Mouse (Mus musculus): ENCODE results near the gene Gna12.

Gene Gna12

DNA sequence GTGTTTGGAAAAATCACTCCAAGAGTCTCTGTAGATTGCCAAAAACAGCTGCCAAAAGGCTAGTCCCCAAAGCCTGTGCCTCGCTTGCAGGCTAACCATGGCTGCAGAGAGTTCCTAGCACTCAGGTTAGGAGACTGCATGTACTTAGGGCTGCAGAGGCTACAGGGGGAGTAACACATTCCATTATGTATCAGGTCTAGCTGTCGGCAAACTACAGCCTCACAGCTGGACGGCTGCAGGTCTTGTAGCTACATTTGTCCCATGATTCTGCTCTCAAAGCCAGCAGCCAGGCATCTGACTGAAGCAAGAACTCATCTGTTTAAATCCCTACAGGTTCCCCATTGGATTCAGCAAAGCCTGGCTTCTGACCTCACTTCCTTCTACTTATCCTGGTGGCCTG, 35.5 kb downstream of the Gna12 start:
- DNase-seq, result no peak

- DNase-seq, result peak; percentile 29
Measured at GRCm38 (mm10) chr5:140792233-140792632, 38.0 kb downstream of the Gna12 start.

- peak; percentile 91 for DNase-seq
Measured at GRCm38 (mm10) chr5:140790937-140791877, 39.0 kb downstream of the Gna12 start.

DNA sequence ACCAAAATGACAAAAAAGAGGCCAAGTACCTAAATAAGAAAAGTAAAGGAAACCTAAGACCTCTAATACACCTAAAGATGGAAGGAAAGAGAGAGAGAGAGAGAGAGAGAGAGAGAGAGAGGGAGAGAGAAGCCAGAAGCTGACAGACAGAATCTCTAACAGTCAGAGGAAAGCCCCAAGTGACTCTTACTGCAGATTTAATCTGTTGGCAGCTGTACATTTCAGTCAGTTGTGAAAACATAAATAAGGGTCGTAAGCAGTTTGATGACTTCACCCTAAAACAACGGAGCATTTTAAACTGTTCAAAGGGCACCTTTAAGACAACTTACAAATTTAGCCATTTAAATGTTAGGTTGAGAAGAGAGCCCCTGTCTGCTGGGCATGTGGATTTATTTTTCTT, 39.8 kb downstream of the Gna12 start:
- no peak for DNase-seq

DNA sequence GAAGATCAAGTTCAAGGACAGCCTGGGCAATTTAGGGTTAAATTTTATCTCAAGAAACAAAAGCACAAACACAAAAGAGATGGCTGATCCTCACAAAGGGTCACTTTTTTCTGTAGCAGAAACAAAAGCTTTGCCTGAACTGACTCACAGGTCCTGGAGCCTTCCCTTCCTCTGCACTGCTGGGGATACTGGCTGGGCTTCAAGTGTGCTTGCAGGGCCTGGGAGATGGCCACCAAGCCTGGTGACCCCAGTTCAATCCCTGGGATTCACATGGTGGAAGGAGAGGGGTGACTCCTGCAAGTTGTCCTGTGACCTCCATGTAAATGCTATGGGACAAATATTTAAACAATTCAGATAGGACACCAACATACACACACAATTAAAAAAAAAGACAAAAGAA, 40.7 kb downstream of the Gna12 start:
- no peak for DNase-seq

GRCm38 (mm10) chr5:140785240-140785872, 44.9 kb downstream of the Gna12 start:
- DNase-seq, result no peak

- no peak for DNase-seq
Measured at GRCm38 (mm10) chr5:140784288-140784687, 45.9 kb downstream of the Gna12 start.

DNA sequence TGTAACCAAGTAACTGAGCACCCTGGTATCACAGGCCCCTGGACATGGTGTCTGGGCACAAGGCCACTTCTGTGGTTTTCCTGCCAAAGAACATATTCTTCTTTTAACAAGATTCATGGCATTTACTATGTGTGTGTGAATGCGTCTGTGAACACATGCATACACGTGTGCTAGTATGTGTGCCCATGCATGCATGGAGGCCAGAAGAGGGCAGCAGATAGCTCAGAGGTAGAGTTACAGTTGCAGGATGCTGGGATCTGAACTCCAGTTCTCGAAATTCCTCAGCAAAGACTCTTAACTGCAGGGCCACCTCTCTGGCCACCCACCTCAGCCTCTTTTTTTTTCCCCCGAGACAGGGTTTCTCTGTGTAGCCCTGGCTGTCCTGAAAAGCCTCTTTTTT, 46.7 kb downstream of the Gna12 start:
- DNase-seq, result no peak

- DNase-seq, result no peak
Measured at GRCm38 (mm10) chr5:140781886-140782572, 48.2 kb downstream of the Gna12 start.

DNA sequence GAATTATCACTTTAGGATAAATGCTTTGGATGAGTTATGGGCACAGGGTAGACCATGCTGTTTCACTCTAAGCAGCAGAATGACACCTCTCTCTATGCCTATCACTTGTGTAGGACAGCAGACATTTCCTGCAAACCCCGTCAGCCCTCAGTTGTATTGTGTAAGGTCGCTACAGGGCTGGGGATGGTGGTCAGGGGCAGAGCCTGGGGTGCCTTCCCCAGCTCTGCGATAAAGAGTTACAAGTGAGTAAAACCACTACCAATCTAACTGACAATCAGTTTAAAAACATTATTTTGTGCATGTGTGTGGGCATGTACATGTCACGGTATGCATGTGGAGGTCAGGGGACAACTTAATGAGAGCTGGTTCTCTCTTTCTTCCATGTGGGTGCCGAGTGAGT, 49.1 kb downstream of the Gna12 start:
- no peak for DNase-seq

GRCm38 (mm10) chr5:140776968-140777367, 53.3 kb downstream of the Gna12 start:
- no peak for DNase-seq

- no peak for DNase-seq
Measured at GRCm38 (mm10) chr5:140775111-140775510, 55.1 kb downstream of the Gna12 start.

- no peak for DNase-seq
Measured at GRCm38 (mm10) chr5:140772158-140772557, 58.1 kb downstream of the Gna12 start.

GRCm38 (mm10) chr5:140771612-140772011, 58.6 kb downstream of the Gna12 start:
- DNase-seq, result peak; percentile 36

DNA sequence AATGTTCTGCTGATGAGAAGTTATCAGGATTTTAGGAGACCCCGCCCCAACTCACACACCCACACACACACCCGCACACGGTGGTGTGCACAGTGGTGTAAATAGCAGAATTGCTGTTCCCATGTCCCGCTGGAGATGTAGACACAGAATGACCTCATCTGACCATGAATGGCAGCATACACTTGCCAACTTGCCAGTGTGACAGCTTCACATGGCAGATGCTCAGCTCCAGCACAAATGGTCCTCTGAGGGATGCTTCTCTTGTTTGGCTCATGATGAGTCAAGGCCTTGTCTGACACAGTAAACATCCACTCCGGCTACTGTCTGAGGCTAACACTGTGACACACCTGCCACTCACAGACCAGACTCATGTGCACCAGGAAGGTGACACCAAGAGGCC, 61.9 kb downstream of the Gna12 start:
- DNase-seq, result peak; percentile 61

- DNase-seq, result peak; percentile 96
Measured at GRCm38 (mm10) chr5:140767704-140768141, 62.5 kb downstream of the Gna12 start.

DNA sequence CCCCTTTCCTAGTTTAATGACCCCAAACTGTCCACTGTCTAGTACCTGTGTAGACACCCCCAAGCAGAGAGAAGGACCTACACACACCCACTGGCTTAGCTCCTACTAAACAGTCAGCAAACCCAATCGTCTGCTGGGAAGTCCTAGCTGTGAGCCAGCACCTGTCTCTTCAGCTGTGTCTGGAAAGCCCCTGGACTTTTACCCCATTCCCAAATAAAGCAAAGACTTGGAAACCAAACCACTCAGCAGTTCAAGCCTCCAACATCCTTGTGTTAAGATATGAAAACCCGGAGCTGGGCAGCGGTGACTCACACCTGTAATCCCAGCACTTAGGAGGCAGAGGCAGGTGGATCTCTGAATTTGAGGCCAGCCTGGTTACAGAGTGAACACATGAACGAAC, 63.7 kb downstream of the Gna12 start:
- DNase-seq, result no peak

DNA sequence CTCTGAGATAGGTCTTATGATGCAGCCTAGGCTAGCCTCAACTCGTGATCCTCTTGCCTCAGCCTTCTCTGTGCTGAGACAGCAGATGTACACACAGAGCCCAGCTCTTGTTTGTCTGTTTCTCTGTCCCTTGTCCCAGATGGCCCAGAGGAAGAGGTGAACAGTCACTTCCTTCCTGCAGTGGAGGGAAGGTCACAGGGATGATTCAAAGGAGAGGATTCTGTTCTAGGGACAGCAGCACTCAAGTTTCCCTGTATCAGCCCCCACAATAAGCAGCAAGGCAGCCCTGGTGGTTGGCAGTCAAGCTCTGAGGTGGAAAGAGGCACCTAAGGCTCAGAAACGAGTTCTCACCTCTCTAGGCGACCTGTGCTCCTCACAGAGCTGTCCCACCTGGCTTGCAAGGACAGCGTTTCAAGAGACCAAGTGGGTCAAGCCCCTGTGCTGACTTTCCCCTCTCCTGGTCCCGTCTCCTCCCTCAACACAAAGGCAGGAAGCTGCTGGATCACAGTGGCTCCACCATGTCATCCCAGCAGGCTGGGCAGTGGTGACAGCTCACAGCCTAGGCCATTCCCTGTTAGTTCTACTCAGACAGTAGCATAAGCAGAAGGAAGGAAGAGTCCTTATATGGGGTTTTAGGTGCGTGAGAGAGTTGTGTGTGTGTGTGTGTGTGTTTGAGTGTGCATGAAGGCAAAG, 65.2 kb downstream of the Gna12 start:
- peak; percentile 58 for DNase-seq

- no peak for DNase-seq
Measured at GRCm38 (mm10) chr5:140762540-140762939, 67.7 kb downstream of the Gna12 start.

DNA sequence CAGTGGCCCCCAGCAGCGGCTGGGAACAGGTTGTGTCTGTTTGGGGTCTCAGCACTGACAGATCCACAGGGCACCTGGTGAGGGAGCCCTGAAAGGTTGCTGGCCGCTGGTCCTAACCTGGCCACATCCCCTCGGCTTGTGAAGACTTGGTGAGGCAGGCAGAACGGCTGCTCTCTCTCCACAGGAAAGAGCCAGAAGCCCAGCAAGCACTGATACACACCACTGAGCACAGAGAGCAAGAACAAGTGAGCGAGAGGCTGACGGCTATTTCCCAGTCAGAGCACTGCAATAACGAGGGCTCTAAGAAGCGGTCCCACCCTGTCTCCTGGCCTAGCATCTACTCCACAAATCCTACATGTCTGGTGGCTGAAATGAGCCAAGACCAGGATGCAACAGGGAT, 71.4 kb downstream of the Gna12 start:
- no peak for DNase-seq

DNA sequence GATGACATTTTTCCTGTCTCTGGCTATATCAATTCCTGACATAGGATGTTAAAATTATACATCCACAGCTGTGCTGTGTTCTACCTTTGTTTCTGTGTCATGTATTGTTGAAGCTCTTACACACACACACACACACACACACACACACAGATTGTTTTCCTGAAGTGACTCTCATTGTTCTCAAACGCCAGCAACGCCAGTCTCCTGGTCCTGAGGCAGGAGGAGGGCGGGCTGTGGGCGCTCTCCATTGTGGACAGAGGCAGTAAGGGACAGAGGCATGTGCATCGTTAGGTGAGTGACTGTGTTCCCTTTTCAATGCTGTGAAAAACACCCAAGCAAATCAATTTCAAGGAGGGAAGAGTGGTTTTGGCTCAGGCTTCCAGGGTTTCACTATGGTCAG, 77.0 kb downstream of the Gna12 start:
- peak; percentile 52 for DNase-seq

- DNase-seq, result no peak
Measured at GRCm38 (mm10) chr5:140752639-140753038, 77.6 kb downstream of the Gna12 start.

- DNase-seq, result no peak
Measured at GRCm38 (mm10) chr5:140752041-140752440, 78.2 kb downstream of the Gna12 start.

Data from lung, postnatal 10 days (tissue).